Mouse (Mus musculus): ENCODE data around the gene Rims4. TPM values are rescaled to one million over a fixed set of nuclear protein-coding genes. Genes with fewer than 3 reads are reported as not detected.

Rims4 gene
- polyA plus RNA-seq, 2 experiments, result 0.12 to 0.19 TPM

DNA sequence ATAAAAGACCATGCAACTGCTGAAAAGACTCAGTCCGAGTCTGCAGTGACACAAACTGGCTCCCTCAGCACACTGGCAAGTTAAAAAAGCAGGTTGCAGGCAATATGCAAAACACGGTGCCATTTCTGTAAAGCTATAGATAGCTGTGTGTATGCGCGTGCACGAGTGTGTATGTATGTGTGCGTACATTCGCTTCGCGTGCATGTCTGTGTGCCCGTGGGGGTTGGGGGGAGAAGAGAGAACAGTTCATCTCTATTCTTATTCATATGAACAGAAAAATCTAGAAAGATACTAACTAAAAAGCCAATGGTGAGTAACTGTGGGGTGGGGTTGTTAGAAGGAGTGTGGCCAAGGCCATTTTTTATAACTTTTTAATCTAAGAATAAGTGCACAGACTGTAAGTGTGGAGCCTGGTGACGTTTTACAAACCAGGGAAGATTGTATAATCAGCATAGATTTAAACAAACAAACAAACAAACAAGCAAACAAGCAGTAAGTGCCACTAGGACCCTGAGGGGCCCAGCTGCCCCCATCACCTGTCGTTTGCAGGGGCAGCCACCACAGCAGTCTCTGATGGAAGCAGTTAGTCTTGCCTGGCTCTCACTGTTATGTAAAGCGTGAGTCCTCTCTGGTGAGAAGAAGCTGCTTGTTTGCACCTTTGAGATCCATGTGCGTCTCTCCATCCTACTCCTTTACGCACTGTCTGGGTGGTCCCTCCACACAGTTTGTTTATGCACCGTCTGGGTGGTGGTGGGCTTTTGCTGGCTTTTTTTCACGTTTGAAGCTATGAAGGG is 35.4 kb downstream of the Rims4 start:
- H3K9me3 ChIP-seq (ENCODE audit: control insufficient read depth, low read length), result no peaks in the 10 kb centered on the region
- no peak overlapping the region for H3K9ac ChIP-seq (ENCODE audit: low read depth, low read length, severe bottlenecking)
- WGBS, result 61% methylated on average over 17 of the region's 17 CpGs
- no peak overlapping the region for H3K4me2 ChIP-seq (replicated peaks; ENCODE audit: low read depth, low read length, severe bottlenecking)
- TF ChIP-seq POLR2A (IDR thresholded peaks at IDR 0.05; ENCODE audit: borderline replicate concordance, extremely low read depth, insufficient read depth, insufficient read length), result no peak
- DNase-seq (ENCODE audit: low spot score) (no peak), ATAC-seq (ENCODE audit: low FRiP score, low read depth) (no peak)
- H3K27me3 ChIP-seq (ENCODE audit: control insufficient read depth, insufficient read depth, low read length), result no peaks in the 10 kb centered on the region
- no peak overlapping the region for H3K27ac ChIP-seq (replicated peaks; ENCODE audit: low read depth, low read length)
- no peaks in the 10 kb centered on the region for H3K36me3 ChIP-seq (ENCODE audit: control insufficient read depth, insufficient read depth, low read length)
- H3K4me3 ChIP-seq (replicated peaks; ENCODE audit: low read length), result no peak overlapping the region
- H3K4me1 ChIP-seq (ENCODE audit: control insufficient read depth, insufficient read depth, low read length), result no peaks in the 10 kb centered on the region

DNA sequence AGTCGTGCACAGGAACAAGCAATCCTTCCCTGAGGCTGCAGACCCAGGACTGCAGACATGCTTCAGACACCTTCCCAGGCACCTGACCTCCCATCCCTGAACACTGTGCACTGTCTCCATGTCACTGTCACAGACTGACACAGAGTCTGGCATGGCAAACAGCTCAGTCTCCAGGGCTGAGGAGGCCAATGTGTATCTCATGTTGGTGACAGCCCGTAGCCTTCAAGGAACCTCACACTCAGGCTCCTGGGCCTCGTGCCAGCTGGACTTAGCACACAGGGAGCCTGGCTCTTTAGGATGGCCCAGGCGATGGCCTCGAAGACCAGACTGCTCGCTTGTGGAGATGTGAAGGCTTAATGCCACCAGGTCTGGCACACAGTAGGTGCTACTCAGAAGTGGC is 37.6 kb downstream of the Rims4 start:
- no peak for ATAC-seq (ENCODE audit: low FRiP score, low read depth)
- 87% methylated on average over 6 of the region's 6 CpGs for WGBS
- no peaks in the 10 kb centered on the region for H3K36me3 ChIP-seq (ENCODE audit: control insufficient read depth, insufficient read depth, low read length)

GRCm38 (mm10) chr2:163876830-163877498 is 41.5 kb downstream of the Rims4 start:
- no peak for ATAC-seq (ENCODE audit: low FRiP score, low read depth)
- no peak for TF ChIP-seq POLR2A (IDR thresholded peaks at IDR 0.05; ENCODE audit: borderline replicate concordance, extremely low read depth, insufficient read depth, insufficient read length)

More for the DNA sequence above, 37.6 kb downstream of the Rims4 start:
- H3K27me3 ChIP-seq (ENCODE audit: control insufficient read depth, insufficient read depth, low read length), result no peaks in the 10 kb centered on the region
- no peaks in the 10 kb centered on the region for H3K4me1 ChIP-seq (ENCODE audit: control insufficient read depth, insufficient read depth, low read length)
- H3K9me3 ChIP-seq (ENCODE audit: control insufficient read depth, low read length), result no peaks in the 10 kb centered on the region
- no peak for TF ChIP-seq POLR2A (IDR thresholded peaks at IDR 0.05; ENCODE audit: borderline replicate concordance, extremely low read depth, insufficient read depth, insufficient read length)
- H3K9ac ChIP-seq (ENCODE audit: low read depth, low read length, severe bottlenecking), result no peak overlapping the region
- DNase-seq (ENCODE audit: low spot score), result no peak
- no peak overlapping the region for H3K4me2 ChIP-seq (replicated peaks; ENCODE audit: low read depth, low read length, severe bottlenecking)
- no peak overlapping the region for H3K27ac ChIP-seq (replicated peaks; ENCODE audit: low read depth, low read length)
- no peak overlapping the region for H3K4me3 ChIP-seq (replicated peaks; ENCODE audit: low read length)

DNA sequence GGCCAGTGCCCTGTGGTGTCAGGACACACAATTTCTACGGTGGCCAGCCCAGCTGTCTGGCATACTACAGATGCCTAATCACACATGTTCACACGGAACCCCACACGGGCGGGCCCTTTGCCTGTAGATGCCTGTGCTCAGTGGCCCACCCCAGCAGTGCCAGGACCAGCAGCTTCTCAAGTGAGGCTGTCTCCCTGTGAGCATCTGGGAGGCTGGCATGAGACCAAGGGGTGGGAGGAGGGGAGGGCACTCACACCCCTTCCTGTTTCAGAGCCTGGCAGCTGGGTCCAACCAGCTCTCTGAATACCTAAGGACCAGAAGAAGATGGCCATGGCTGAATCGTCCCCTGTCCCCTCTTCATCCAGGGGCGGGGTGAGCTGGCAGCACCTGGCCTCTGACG is 43.0 kb downstream of the Rims4 start:
- Histone ChIP-seq H3K4me1 (ENCODE audit: control insufficient read depth, insufficient read depth, low read length) (no peaks in the 10 kb centered on the region), H3K36me3 (ENCODE audit: control insufficient read depth, insufficient read depth, low read length) (no peaks in the 10 kb centered on the region), H3K27ac (replicated peaks; ENCODE audit: low read depth, low read length) (no peak overlapping the region), H3K4me3 (replicated peaks; ENCODE audit: low read length) (no peak overlapping the region), H3K9me3 (ENCODE audit: control insufficient read depth, low read length) (no peaks in the 10 kb centered on the region), H3K27me3 (ENCODE audit: control insufficient read depth, insufficient read depth, low read length) (no peaks in the 10 kb centered on the region), H3K4me2 (replicated peaks; ENCODE audit: low read depth, low read length, severe bottlenecking) (no peak overlapping the region), H3K9ac (ENCODE audit: low read depth, low read length, severe bottlenecking) (no peak overlapping the region)
- no peak for DNase-seq (ENCODE audit: low spot score)
- WGBS, result 75% methylated on average over 7 of the region's 7 CpGs
- peak; percentile 23; the same call in 1 of the 2 replicates for ATAC-seq (ENCODE audit: low FRiP score, low read depth)
- no peak for TF ChIP-seq POLR2A (IDR thresholded peaks at IDR 0.05; ENCODE audit: borderline replicate concordance, extremely low read depth, insufficient read depth, insufficient read length)

More at GRCm38 (mm10) chr2:163876830-163877498, 41.5 kb downstream of the Rims4 start:
- Histone ChIP-seq H3K4me1 (ENCODE audit: control insufficient read depth, insufficient read depth, low read length) (no peaks in the 10 kb centered on the region), H3K9ac (ENCODE audit: low read depth, low read length, severe bottlenecking) (no peak overlapping the region), H3K27ac (replicated peaks; ENCODE audit: low read depth, low read length) (no peak overlapping the region), H3K9me3 (ENCODE audit: control insufficient read depth, low read length) (no peaks in the 10 kb centered on the region), H3K4me2 (replicated peaks; ENCODE audit: low read depth, low read length, severe bottlenecking) (no peak overlapping the region), H3K4me3 (replicated peaks; ENCODE audit: low read length) (no peak overlapping the region), H3K36me3 (ENCODE audit: control insufficient read depth, insufficient read depth, low read length) (no peaks in the 10 kb centered on the region), H3K27me3 (ENCODE audit: control insufficient read depth, insufficient read depth, low read length) (no peaks in the 10 kb centered on the region)
- no peak for DNase-seq (ENCODE audit: low spot score)
- WGBS, result 70% methylated on average over 14 of the region's 14 CpGs

DNA sequence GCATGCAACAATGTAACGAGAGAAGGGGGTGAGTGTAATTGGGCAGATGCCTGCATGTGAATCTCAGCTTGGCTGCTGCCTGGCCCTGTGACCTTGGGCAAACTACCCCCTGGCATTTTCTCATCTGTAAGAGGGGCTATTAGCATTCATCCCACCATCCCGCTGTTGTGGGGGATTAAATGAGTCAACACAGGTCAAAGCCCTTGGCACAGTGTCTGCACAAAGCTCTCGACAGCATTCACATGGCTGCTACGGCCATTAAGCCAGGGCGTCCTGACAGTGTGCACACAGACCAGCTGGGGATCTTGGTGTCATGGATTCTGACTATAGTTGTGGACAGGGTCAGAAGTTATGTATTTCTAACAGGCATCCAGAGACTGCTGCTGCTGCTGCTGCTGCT is 43.6 kb downstream of the Rims4 start:
- no peaks in the 10 kb centered on the region for H3K9me3 ChIP-seq (ENCODE audit: control insufficient read depth, low read length)
- H3K4me1 ChIP-seq (ENCODE audit: control insufficient read depth, insufficient read depth, low read length), result no peaks in the 10 kb centered on the region
- H3K4me3 ChIP-seq (replicated peaks; ENCODE audit: low read length), result no peak overlapping the region
- DNase-seq (ENCODE audit: low spot score) (no peak), ATAC-seq (ENCODE audit: low FRiP score, low read depth) (no peak)
- H3K27me3 ChIP-seq (ENCODE audit: control insufficient read depth, insufficient read depth, low read length), result no peaks in the 10 kb centered on the region
- H3K9ac ChIP-seq (ENCODE audit: low read depth, low read length, severe bottlenecking), result no peak overlapping the region
- no peaks in the 10 kb centered on the region for H3K36me3 ChIP-seq (ENCODE audit: control insufficient read depth, insufficient read depth, low read length)
- WGBS, result 57% methylated on average over 5 of the region's 5 CpGs
- no peak overlapping the region for H3K4me2 ChIP-seq (replicated peaks; ENCODE audit: low read depth, low read length, severe bottlenecking)
- no peak for TF ChIP-seq POLR2A (IDR thresholded peaks at IDR 0.05; ENCODE audit: borderline replicate concordance, extremely low read depth, insufficient read depth, insufficient read length)
- H3K27ac ChIP-seq (replicated peaks; ENCODE audit: low read depth, low read length), result no peak overlapping the region
